Mouse (Mus musculus) kidney, adult 2 months (tissue): ENCODE data around the gene Fut8. TPM values are rescaled to one million over a fixed set of nuclear protein-coding genes. Genes with fewer than 3 reads are reported as not detected.
"Not testable (repeated sequence)": the region's sequence is repeated elsewhere in the genome, so short reads cannot be mapped to it uniquely, and the experiment has no call there.

ENCODE experiments used
- DNase-seq: peaks from one replicate; pipeline ENCODE4 v3.0.0; 2021
- H3K27ac ChIP-seq: fragments of 200-500 bp; 2 replicates; pipeline ENCODE4 v1.5.1; 2012; ENCODE audit warnings: low read depth, low read length, control low read depth, inconsistent platforms; ENCODE audit not compliant: insufficient read depth
- H3K27me3 ChIP-seq: fragments of 200-500 bp; replicated peaks from 2 replicates; pipeline ENCODE4 v1.6.1; 2012; ENCODE audit warnings: mild to moderate bottlenecking, moderate library complexity, low read length, inconsistent platforms; ENCODE audit not compliant: control insufficient read depth, insufficient read depth
- H3K36me3 ChIP-seq: fragments of 200-500 bp; 2 replicates; pipeline ENCODE4 v1.6.1; 2012; ENCODE audit warnings: mild to moderate bottlenecking, moderate library complexity, low read length, inconsistent platforms; ENCODE audit not compliant: control insufficient read depth, insufficient read depth
- H3K4me1 ChIP-seq: fragments of 200-500 bp; 2 replicates; pipeline ENCODE4 v1.6.1; 2011; ENCODE audit warnings: low read length; ENCODE audit not compliant: control insufficient read depth, insufficient read depth
- H3K4me3 ChIP-seq: fragments of 200-500 bp; 2 replicates; pipeline ENCODE4 v1.5.1; 2011; ENCODE audit warnings: mild to moderate bottlenecking, low read depth, low read length, control low read depth; ENCODE audit not compliant: insufficient read depth
- CTCF ChIP-seq: fragments of 200-500 bp; conservative IDR thresholded peaks from 2 replicates; pipeline ENCODE4 v1.5.1; 2011; ENCODE audit warnings: low read depth, mild to moderate bottlenecking, control low read depth, low read length, moderate library complexity, mixed read lengths; ENCODE audit not compliant: insufficient read depth, insufficient read length
- POLR2A ChIP-seq: fragments of 200-500 bp; IDR thresholded peaks from one replicate; pipeline ENCODE4 v1.6.1; 2011; ENCODE audit warnings: low read depth, low read length, control low read depth
- WGBS: fragments of 180-500 bp; shearing (Covaris S2); methylation state at CpG from one replicate; pipeline ENCODE4 v1.1.7; 2018; 5-methylcytosine and 5-hydroxymethylcytosine counted together
- polyA plus RNA-seq: library from polyadenylated mRNA; depleted of rRNA; stranded (reverse); fragments of >200 nt; gene quantifications from 2 replicates; pipeline ENCODE4 v1.2.3, GENCODE M21; 2012

Fut8 gene
- polyA plus RNA-seq, 1 experiment: 21.3 TPM

DNA sequence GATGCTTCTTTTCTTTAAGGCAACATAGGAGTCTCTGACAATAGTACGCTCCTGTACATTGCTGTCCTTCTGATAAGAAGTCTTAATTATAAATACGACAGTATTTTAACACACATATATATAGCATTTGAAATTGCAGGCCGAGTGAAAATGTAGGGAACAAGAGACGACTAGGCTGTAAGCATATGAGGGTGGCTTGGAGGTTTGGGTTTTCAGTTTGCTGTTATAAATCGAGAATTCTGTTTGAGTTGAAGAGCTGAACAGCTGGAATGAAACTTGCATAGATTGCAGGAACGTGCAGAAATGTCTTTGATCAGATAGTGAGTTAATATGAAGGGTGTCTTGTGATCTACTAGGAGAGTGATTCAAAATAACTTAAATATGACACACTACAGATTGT lies 2.4 kb downstream of the Fut8 start:
- TF ChIP-seq POLR2A: no peak
- TF ChIP-seq CTCF: no peak
- H3K27me3 ChIP-seq: no peaks in the 10 kb centered on the region
- no peaks in the 10 kb centered on the region for H3K36me3 ChIP-seq
- no peak for DNase-seq
- WGBS: 48% methylated on average over 6 of the region's 6 CpGs
- H3K4me3 ChIP-seq: no peak overlapping the region
- H3K27ac ChIP-seq: peak overlapping the region; percentile 56; the same call in 1 of the 2 replicates
- peaks cover 3% of the 10 kb centered on the region; the same call in 1 of the 2 replicates for H3K4me1 ChIP-seq

DNA sequence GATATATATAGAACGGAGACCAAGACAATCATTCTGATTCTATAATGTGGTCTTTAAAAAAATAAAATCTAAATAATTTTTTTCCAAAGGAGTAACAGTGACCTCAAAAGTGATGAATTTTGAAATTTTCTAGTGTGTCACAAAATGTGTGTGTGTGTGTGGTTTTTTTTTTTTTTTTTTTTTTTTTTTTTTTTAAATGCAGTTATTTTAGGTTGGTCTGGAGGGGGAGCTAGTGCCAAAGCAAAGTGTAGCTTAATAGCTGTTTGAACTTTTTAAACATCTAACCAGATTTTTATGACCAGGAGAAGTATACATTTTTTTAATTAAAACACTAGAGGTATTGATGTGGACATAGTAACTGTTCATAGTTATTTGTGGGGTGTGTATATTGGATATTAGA lies 2.9 kb downstream of the Fut8 start:
- TF ChIP-seq CTCF: no peak
- TF ChIP-seq POLR2A: no peak
- Histone ChIP-seq H3K27me3 (no peaks in the 10 kb centered on the region), H3K36me3 (no peaks in the 10 kb centered on the region), H3K4me1 (peaks cover 3% of the 10 kb centered on the region; the same call in 1 of the 2 replicates), H3K4me3 (no peak overlapping the region), H3K27ac (no peak overlapping the region)
- DNase-seq: peak; percentile 44
- 60% methylated on average over 1 of the region's 1 CpGs for WGBS

DNA sequence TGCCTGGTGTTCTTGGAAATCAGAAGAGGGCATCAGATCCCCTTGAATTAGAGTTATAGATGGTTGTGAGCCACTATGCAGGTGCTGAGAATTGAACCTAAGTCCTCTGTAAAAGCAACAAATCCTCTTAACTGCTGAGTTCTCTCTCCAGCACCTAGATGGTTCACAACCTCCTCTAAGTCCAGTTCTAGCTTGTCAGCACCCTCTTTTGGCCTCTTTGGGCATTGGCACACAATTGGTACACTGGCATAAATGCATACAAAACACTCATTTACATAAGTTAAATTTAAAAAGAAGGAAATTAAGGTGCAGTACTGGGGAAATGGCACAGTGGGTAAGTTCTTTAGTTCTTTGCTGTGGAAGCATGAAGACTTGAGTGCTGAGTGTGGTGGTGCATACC lies 24.7 kb downstream of the Fut8 start:
- Histone ChIP-seq H3K36me3 (no peaks in the 10 kb centered on the region), H3K27ac (no peak overlapping the region), H3K4me1 (peaks cover 8% of the 10 kb centered on the region; the same call in 1 of the 2 replicates), H3K4me3 (no peak overlapping the region), H3K27me3 (no peaks in the 10 kb centered on the region)
- peak; percentile 47 for DNase-seq
- TF ChIP-seq CTCF (peak; percentile 36), POLR2A (no peak)

DNA sequence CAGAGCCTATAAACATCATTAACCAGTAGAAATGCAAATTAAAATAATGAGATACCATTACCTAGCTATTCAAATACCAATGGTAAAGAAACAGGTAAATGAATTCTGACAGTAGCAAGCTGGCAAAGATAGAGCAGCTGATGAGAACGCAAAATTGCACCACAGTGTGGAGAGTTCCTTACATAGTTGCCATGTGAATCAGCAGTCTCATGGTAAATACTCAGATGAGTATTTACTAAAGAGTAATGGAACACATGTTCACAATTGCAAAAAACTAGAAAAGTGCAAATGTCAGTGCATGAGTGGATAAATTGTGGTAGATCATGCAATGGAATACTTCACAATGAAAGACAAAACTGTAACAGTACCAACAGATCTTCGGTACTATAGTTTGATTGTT lies 25.9 kb downstream of the Fut8 start:
- no peak overlapping the region for H3K4me3 ChIP-seq
- 80% methylated on average over 2 of the region's 2 CpGs for WGBS
- TF ChIP-seq POLR2A (no peak), CTCF (no peak)
- H3K27me3 ChIP-seq: no peaks in the 10 kb centered on the region
- no peak for DNase-seq
- H3K4me1 ChIP-seq: peaks cover 8% of the 10 kb centered on the region; the same call in 1 of the 2 replicates
- H3K36me3 ChIP-seq: no peaks in the 10 kb centered on the region
- H3K27ac ChIP-seq: no peak overlapping the region

DNA sequence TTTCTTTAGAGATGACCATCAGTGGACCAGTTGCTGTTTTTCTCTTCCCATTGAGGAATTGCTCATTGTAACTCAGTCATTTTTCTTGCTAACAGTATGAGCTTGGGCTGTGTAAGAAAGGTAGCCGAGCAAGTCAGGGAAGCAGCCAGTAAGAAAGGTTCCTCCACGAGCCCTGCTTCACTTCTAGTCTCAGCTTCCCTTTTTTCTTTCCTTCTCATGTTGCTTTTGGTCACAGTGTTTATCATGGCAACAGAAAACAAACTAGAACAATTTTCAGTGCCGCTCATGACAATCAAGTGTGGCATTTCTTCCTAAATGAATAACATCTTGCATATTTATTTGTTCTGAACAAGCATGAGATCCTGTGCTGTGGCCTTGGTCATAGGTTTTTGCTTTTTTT lies 32.8 kb downstream of the Fut8 start:
- H3K4me1 ChIP-seq: no peaks in the 10 kb centered on the region
- no peaks in the 10 kb centered on the region for H3K36me3 ChIP-seq
- DNase-seq: no peak
- 78% methylated on average over 3 of the region's 3 CpGs for WGBS
- TF ChIP-seq POLR2A (no peak), CTCF (no peak)
- H3K27me3 ChIP-seq: no peaks in the 10 kb centered on the region
- H3K27ac ChIP-seq: no peak overlapping the region
- H3K4me3 ChIP-seq: no peak overlapping the region

DNA sequence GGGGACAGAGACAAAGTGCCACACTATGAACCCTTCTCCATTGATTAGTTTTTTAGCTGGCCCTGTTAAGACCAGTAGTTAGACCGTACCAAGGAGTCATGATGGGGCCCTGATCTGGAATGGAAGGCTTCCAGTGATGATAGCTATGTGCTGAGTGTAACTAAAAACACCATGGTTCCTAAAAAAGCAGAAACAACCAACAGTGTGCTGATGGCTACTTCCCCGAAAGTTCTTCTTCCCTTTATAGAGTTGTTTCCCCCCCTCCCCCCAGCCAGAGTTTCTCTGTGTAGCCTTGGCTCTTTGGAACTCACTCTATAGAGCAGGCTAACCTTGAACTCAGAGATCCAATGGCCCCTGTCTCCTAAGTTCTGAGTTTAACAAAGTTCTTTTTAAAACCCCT lies 50.6 kb downstream of the Fut8 start:
- 94% methylated on average over 2 of the region's 2 CpGs for WGBS
- DNase-seq: no peak
- H3K36me3 ChIP-seq: no peaks in the 10 kb centered on the region
- no peak for TF ChIP-seq POLR2A
- no peak for TF ChIP-seq CTCF
- no peak overlapping the region for H3K4me3 ChIP-seq
- H3K27ac ChIP-seq: no peak overlapping the region
- peaks cover 8% of the 10 kb centered on the region; the same call in 1 of the 2 replicates for H3K4me1 ChIP-seq
- H3K27me3 ChIP-seq: no peaks in the 10 kb centered on the region

DNA sequence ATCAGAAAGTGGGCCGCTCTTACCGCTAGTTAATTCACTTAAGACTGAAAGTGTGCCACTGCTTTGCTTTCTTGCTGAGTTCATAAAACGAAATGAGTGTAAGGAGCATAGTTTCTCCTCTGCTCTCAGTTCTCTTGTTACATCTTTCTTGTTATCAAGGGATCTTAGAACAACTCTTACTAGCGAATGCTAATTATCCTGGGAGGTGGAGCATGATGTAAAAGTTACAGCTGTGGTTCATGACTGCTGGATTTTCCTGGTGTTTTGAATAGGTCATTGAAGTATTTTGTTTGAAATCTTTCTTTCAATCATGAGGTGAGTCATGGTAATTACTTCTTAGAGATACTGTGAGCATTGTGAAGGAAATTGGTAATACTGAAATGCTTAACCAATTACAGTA lies 53.1 kb downstream of the Fut8 start:
- Histone ChIP-seq H3K4me1 (peaks cover 8% of the 10 kb centered on the region; the same call in 1 of the 2 replicates), H3K27ac (no peak overlapping the region), H3K36me3 (no peaks in the 10 kb centered on the region), H3K4me3 (no peak overlapping the region), H3K27me3 (no peaks in the 10 kb centered on the region)
- no peak for DNase-seq
- WGBS: 60% methylated on average over 4 of the region's 4 CpGs
- TF ChIP-seq CTCF (no peak), POLR2A (no peak)

DNA sequence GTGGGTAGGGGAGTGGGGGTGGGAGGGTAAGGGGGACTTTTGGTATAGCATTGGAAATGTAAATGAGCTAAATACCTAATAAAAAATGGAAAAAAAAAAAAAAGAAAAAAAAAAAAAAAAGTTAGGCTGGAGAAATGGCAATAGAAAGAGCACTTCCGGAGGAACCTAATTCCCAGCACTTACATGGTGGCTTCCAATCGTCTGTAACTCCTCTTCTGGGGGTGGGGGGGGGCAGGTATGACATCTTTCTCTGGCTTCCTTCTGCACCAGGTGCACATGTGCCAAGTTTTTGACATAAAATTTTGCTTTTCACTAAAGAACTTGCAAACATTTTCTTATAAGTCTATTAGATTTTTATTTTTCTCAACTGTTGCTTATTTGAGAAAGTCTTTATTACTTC lies 53.9 kb downstream of the Fut8 start:
- not testable (repeated sequence) for H3K4me1 ChIP-seq, H3K4me3 ChIP-seq, H3K27me3 ChIP-seq, H3K27ac ChIP-seq, H3K36me3 ChIP-seq, DNase-seq
- WGBS: 77% methylated on average over 2 of the region's 2 CpGs
